Mouse (Mus musculus) kidney, adult 18-20 months (tissue): ENCODE measurements around the gene Olfr506.
"Not testable (repeated sequence)": the region's sequence is repeated elsewhere in the genome, so short reads cannot be mapped to it uniquely, and the experiment has no call there.

Source experiments
- DNase-seq: peaks from one replicate; pipeline ENCODE4 v3.0.0; 2021

Gene Olfr506

DNA sequence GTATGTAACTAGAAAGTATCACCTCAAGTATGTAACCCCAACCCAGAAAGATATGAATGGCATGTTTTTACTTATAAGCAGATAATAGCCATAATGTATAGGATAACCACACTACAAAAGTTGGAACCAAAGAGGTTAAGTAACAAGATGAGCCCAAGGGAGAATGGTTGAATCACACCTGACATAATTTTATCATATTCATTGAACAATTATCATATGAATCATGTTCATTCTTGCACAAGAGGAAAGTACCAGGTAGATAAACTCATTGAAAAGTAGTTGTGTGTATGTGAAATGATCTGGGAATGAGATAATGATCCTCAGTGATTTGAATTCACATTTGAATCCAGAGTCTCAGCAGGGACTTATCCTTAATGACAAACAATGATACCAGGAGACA is at the start of gene Olfr506:
Gene Olfr506, plus strand, starts transcription at position 301 of the 400 bp plus-strand sequence.
- DNase-seq = no peak

DNA sequence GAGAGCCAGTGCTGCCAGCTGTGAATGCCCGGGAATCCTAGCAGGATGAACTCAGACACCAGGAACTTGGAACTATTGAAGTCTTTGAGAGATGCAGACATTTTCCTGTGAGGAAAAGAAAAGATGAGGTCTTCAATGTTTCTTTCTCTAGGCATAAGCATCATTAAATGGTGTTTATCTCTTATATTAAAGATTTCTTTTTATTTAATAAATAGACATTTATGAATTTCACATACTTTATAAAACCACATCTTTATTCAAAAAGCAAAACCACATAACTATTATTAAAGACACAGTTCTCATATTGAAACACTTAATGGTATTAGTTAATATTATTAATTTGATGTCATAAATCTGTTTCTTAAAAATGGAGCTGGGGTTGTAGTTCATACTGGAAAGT is 44.9 kb upstream of the Olfr506 start, which contains the start of gene Olfr504:
Gene Olfr504, minus strand, starts transcription at position 101 of the 400 bp plus-strand sequence.
- no peak for DNase-seq

DNA sequence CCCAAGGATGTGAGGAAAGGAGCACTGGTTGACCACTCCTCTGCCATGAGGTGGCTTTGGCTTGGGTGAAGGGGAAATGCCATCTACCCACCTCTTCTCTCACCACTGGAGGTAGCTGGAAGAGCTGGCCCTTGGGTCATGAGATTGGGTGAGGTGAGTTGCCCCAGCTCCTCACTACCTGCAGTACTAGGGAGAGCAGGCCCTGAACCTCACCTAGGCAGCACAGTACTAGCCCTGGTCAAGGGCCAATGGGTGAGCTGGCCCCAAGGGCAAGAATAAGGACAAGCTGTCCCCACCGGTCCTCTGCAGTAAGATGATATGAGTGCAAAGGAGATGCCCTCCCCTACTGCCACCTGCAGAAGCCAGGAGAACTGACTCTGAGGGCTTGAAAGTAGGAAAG is 20.8 kb upstream of the Olfr506 start:
- DNase-seq = no peak

DNA sequence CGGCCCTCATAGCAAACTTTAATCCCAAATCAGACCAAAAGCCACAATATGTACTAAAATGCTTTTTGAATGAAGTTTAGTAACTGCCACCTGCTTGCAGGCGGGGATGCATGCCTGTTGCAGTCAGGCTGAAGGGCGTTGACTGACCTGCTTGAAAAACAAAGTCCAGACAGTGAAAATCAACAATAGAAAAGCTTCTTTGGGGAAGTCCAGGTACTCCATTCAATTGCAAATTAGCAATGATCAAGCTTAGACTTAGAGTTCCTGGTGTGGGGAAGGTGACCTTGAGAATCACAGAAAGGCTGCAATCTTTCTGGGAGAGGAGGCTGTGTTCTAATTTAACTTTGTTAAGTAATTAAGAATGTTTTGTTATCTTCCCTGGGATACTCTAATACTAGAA is 8.7 kb upstream of the Olfr506 start:
- not testable (repeated sequence) for DNase-seq

DNA sequence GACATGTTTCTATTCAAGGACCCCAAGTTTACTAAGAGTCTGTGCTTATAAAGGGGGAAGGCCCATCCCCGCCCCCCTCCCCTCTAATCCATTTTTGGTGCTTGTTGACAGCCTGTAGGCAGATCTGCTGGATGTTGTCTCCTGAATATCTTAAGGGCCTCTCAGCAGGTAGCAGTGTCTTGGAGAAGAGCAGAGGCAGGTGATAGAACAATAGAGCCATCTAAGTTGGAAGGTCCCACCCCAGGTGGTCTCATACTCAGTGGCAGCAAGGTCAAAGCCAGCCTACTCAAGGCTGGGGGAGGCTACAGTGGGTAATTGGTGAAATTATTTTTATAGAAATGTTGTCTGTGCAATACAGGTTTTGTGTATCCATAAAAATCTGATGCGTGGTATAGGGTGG is 3.5 kb downstream of the Olfr506 start:
- DNase-seq = no peak

DNA sequence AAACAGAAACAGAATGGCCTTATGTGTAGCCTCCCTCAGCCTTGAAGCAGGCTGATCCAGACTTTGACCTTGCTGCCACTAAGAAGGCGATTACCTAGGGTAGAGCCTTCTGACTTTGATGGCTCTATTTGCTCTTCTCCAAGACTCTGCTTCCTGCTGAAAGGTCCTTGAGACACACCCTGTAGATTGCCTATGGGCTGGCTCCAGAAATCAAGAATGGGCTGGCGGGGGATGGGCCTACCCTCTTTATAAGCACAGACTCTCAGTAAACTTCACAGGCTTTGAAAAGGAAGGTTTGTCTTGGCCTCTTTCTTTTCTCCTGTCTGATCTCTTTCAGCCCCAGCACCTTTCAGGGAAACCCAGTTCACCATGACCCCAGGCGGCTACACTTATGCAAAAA is 6.2 kb downstream of the Olfr506 start:
- not testable (repeated sequence) for DNase-seq

DNA sequence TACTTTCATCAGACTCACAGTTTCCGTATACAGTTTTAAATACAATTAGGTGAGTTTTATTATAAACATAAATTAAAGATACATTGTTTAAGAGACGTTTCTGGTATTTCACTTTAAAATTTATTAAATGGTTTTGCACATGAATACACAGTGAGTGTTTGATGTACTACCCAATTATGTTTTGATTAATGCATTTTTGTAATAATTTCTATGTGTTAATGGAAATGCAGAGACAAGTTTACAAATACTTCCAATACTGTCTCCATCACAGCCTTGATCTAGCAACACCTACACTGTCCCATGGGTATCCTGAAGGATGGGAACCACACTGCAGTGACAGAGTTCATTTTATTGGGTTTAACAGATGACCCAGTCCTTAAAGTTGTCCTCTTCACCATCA is 10.9 kb downstream of the Olfr506 start, which contains the start of gene Olfr507:
Gene Olfr507, plus strand, starts transcription at position 301 of the 400 bp plus-strand sequence.
- DNase-seq = no peak

DNA sequence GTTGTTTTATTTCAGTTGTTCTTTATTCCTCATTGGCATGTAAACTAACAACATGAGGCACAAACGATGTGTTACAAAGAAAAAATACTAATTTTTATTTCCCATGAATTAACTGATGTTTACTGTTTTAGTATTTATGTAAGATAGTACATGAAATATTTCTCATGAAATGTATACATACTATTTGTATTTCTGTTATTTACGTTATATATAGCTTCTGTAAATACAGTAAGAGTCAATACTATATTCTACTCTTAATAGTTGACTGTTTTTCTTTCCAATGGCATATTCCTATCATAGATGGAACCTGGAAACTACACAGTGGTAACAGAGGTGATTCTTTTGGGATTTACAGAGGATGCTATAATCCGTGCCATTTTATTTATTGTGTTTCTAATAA is 19.1 kb downstream of the Olfr506 start, which contains the start of gene Olfr508:
Gene Olfr508, plus strand, starts transcription at position 301 of the 400 bp plus-strand sequence.
- no peak for DNase-seq

DNA sequence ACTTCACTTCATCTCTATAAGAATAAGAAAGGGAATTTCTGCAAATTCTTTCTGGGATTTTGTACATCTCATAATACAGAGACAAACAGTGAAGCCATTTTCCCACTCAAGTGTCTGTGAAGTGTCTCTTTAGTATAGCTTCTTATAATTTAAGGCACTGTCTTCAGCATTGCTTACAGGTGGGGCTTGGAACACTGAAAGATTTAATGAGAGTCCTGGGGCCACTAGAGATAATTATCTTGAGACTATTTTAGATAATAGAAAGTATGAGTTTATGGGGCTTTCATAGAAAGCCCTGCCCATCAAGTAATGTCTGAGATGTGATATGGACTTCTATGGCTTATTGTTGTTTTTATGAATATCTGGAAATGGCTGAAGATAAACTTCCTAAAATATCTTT is 41.2 kb downstream of the Olfr506 start, which contains the start of gene Olfr509:
Gene Olfr509, minus strand, starts transcription at position 101 of the 400 bp plus-strand sequence.
- no peak for DNase-seq

DNA sequence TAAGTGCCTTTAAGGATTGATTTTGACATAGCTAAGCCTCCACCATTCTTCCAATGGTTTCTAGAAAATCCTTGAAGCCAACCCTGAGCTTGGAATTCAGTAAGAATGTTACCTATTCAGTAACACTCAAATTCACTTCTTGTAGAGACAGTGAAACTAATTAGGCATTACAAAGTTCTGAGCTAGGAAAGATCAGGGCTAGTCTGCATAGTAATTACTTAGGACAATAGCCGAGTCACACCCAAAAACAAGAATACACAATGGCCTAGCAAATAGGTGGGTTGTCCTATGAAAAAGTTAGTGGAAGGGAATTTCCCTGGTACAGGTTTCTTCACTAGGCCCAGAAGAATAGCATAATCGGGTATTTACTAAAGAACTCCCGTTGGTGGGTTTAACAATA is 51.8 kb downstream of the Olfr506 start:
- DNase-seq = no peak
